Mouse (Mus musculus) T-cell, adult 2 months (primary cell): ENCODE data around the gene Cirbp.
"Not testable (repeated sequence)": the region's sequence is repeated elsewhere in the genome, so short reads cannot be mapped to it uniquely, and the experiment has no call there.

ENCODE experiments used
- DNase-seq: peaks from one replicate; pipeline ENCODE4 v3.0.0; 2022; ENCODE audit warnings: low spot score

The Cirbp gene

DNA sequence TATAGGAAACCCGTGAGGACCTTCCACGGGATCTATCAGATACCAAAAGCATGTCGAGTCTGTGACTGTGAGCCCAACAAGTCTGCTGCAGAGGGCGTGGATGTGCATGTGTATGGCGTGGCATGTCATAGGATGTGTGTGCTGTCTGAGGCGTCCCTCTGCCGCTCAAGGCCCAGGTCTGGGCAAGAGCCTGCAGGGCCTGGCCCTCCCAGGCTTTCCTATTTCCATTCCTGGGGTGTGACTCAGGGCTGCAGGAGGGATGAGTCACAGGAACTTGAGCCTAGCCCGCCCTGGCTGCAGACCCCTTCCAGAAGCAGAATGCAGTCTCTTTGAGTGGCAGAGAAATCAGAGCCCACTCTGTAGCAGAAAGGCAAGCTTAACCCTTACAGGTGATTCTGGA, 2.1 kb upstream of the Cirbp start:
- DNase-seq = no peak

DNA sequence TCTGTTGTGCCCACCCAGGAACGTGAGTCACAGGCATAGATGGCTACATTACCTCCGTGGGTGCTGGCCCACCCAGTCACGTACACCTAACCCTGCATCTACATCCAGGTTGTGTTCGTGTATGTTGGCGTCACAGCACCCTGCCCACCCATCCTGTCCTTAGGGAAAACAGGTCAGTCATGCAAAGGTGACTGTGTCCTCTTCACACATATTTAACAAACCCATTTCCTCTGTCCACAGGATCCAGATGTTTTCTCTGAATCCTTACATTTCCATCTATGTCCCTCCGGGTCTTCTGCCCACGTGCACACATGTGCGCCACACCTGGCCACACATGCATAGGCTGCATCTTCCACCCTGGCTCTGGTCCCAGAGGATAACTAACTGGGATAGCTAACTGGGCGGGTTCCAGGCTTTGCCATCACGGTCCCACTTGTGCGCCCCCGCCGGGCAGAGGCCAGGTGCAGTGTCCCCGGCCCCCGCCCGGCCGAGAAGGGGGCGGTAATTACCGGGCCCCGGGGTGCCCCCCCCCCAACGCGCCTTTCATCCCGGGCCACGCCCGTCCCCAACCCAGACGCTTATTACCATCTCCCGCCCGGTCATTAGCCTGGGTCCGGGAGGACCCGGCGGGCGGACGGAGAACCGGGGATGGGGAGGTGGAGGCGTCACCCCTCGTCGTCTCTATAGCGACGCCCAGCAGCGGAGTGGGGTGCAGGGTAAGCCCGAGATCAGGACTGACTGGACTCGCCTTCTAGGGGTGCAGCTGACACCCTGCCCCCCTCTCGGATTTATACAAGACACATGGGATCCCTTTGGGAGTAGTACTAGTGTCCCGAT, 1.4 kb upstream of the Cirbp start:
- no peak for DNase-seq

DNA sequence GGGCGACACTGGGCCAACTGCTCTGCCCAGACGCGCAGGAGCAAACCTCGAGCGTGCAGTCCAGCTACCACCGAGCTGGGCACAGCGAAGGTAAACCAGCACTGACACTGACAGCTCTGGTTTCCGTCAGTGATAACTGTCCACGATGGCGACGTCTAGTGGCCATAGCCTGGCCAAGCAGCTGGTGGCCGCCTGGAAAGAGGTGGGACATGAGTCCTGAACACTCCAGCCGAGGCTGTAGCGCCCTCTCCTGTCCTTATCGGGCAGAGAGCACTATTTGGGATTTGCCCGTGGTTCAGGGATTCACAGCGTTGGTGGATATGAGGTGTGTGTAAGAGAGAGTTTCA, 814 bp upstream of the Cirbp start:
- peak; percentile 89 for DNase-seq

DNA sequence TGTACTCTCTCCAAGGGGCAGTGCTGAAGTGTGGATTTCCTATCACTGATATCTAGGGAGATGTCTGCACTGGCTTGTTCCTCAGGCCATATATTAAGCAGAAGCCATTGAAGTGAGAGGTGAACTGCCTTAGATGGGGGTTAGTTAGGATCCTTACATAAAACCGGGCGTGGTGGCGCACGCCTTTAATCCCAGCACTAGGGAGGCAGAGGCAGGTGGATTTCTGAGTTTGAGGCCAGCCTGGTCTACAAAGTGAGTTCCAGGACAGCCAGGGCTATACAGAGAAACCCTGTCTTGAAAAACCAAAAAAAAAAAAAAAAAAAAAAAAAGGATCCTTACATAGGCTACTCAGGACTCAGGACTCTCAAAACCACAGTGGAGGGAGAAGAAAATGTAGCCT, 351 bp downstream of the Cirbp start:
- not testable (repeated sequence) for DNase-seq

DNA sequence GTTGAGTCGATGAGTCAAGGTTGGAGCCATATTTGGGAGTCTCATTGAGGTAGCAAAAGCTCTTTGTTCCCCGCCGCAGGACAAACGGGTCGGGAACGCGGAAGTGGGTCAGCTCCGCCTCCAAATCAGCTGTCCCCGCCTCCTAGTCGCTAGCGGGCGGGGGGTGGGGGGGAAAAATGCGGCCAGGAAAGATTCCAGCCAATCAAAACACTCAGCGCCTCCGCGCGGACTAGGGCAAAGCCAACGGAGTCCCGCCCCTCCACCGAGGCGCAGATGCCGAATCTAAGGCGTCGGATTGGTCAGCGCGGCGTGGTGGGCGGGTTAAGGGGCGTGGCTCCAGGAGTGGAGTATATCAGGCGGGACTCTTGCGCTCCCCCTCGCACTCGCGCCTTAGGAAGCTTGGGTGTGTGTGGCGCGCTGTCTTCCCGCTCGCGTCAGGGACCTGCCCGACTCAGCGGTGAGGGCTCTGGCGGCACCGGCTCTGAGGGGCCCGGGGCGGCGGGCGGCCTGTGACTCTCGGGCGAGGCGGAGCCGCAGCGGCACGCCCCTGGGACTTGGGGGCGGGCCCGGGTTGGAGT, 1.8 kb downstream of the Cirbp start:
- DNase-seq = peak; percentile 98

DNA sequence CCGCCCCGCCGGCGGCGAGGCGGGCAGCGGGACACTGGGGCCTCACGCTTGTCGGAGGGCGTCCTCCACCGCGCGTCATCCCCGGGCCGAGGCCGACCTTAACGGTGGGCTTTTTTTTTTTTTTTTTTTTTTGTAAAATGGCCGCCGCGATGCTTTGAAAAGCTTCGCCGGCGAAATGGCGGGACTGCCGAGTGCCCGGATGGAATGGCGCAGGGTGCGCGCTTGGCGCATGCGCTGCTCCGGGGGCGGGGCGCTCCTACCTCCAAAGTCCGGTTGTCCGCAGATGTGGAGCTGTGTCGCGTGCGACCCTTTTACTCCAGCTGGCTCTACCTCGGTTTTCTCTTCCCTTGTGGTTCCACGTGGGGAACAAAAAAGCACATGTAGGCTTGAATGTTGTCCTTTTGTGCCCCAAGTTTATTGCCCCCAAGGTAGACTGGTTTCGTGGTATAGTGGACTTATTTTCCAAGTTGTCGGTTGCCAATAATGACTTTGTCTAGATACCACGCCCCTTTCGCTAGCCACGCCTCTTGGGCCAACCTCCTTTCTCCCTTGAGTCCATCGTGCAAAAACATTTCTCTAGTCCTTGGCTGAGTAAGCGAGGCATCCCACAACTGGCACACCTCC, 2.4 kb downstream of the Cirbp start:
- DNase-seq = peak; percentile 81

DNA sequence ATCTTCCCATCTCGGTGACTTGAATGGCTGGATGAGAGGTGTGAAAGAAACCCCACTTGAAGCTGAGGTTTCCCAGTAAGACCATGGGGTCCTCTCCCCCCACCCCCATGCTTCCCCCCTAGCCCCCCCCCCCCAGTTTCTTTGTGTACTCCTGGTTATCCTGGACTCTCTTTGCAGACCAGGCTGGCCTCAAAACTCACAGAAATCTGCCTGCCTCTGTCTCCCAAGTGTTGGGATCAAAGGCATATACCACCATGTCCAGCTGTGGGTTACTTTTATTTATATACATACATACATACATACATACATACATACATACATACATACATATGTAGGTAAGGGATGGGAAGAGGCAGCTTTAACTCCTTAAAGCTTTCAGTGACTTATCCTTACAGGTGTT, 3.3 kb downstream of the Cirbp start:
- no peak for DNase-seq

DNA sequence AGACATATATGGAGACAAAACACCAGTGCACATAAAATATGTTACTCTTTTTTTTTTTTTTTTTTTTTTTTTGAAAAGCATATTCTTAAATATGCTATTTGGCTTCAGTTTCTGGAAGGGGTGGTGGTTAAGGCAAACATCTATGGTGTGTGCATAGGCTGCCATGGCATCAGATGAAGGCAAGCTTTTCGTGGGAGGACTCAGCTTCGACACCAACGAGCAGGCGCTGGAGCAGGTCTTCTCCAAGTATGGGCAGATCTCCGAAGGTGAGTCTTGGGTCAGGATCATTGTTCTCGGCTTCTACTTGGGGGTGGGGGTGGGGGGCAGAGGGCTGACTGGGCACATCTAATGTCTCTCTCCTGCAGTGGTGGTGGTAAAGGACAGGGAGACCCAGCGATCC, 3.9 kb downstream of the Cirbp start:
- DNase-seq = no peak

DNA sequence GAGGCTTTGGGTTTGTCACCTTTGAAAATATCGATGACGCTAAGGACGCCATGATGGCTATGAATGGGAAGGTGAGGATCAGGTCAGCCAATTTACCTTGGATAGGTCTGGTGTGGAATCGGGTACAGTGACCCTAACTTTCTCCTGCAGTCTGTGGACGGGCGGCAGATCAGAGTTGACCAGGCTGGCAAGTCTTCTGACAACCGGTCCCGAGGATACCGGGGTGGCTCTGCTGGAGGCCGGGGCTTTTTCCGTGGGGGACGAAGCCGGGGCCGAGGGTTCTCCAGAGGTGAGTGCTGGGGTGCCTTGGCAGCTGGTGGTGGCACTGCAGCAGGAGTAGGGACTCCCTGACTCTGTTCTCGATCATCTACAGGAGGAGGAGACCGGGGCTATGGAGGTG, 4.3 kb downstream of the Cirbp start:
- no peak for DNase-seq

DNA sequence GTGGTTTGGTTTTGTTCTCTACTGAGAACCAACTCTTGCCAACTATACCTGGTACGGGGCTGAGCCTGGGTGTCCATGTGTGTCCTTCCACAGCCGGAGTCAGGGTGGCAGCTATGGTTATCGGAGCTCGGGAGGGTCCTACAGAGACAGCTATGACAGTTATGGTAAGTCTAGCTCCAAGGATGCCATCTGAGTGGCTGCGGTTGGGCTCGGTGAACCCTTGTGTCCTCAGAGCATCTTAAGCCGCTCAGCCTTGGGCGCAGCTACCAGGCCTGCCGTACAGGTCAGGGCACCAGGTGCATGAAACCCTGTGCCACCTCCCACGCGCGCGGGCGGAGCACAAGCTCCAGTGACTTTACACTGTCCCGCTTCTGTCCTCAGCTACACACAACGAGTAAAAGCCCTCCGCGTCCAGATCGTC, 4.8 kb downstream of the Cirbp start:
- DNase-seq = no peak

DNA sequence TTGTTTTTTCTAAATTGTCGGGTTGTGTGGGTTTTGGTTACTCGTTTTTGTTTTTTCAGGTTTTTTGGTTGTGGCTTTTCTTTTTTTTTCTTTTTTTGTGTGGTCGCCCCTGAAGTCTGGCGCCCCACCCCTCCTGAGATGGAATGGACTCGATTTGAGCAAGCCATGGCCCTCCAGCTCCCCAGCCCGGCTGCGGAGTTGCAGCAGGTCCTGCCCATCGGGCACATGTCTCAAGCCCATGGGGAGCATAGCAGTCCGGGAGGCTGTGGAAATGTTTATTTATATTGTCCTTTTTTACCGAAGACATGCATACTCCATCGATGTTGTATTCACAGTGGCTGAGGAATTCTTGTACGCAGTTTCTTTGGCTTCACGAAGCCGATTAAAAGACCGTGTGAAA, 5.5 kb downstream of the Cirbp start:
- no peak for DNase-seq

DNA sequence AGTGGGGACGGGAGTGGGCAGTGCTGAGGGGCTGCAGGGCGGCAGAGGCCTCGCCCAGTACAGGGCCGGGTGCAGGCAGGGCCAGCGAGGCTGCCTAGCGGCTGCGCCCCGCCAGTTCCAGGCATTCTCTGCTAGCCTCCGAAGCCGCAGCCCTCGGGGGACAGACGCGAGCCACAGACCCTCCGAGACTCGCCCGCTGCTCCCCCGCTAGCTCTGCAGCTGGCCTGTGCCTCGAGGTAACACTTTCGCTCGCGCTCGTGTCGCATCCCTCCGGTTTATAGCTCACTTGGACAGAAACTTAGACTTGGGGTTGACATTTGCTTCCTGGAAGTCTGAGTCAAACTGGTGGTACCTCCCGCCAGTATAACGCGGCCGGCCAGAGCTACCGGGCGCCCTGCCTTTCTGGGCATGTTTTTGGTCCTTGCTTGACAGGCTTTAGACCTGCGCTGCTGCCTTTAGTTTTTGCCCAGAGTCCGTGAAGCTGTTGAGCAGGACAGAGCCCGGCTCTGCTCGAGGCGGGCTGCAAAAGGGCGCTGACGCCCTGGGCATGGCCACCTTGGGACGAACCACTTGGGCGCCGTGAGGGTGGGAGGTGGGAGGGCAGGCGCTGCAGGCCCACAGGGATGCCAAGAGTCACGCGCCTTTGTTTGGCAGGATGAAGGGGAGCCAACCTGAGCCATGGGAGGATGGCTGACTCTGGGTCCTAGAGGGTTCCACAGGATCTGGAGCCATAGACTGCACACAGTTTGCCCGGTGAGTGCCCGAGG, 6.2 kb downstream of the Cirbp start:
- no peak for DNase-seq

DNA sequence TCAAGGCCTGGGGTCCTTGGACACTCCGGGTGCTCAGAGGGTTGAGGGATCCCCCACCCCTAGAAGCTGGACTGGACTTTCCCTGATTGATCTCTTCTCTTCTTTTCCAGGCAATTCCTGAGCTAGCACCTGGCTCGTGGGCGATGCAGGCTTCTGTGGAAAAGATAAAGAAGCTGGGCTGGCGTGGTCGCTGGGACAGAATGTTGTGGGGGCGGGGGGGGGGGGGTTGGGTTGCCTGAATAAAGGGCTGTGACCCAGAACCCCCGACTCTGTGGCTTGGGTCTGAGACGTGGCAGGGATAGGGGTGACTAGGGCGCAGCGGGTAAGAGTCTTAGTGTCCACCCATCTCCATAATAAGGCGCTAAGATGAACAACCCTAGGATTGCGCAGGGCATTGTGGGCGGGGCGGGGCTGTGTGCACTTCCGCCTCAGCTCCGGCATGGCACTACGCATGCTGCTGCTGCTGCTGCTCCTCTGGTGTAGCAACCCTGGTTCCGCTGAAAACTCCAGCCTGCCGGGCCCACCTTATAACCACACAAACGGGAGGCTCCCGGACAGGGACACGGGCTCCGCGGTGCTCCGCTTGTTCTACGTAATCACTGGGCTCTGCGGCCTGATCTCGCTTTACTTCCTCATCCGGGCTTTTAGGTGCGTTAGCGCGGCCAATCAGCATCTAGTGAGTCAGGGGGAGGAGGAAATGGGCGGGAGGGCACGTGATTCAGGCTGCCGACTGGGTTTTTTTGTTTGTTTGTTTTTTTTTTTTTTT, 6.9 kb downstream of the Cirbp start, which contains the start of gene 1600002K03Rik:
1600002K03Rik (plus strand) TSS at position 418 of the 766 bp plus-strand sequence.
- peak; percentile 92 for DNase-seq

DNA sequence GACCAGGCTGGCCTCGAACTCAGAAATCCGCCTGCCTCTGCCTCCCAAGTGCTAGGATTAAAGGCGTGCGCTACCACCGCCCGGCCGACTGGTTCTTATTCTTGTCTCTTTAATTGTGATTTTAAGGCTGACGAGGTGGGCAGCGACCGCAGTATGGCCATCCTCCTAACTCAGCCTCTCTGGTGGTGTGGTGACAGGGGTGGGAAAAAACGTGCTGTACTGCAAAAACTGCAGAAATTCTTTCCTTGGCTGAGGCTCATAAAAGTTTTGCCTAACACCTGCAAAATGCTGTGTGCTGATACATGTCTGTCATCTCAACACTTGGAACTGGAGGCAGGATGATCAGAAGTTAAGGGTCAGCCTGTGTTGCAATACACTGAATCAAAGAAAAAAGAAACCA, 7.6 kb downstream of the Cirbp start:
- no peak for DNase-seq

DNA sequence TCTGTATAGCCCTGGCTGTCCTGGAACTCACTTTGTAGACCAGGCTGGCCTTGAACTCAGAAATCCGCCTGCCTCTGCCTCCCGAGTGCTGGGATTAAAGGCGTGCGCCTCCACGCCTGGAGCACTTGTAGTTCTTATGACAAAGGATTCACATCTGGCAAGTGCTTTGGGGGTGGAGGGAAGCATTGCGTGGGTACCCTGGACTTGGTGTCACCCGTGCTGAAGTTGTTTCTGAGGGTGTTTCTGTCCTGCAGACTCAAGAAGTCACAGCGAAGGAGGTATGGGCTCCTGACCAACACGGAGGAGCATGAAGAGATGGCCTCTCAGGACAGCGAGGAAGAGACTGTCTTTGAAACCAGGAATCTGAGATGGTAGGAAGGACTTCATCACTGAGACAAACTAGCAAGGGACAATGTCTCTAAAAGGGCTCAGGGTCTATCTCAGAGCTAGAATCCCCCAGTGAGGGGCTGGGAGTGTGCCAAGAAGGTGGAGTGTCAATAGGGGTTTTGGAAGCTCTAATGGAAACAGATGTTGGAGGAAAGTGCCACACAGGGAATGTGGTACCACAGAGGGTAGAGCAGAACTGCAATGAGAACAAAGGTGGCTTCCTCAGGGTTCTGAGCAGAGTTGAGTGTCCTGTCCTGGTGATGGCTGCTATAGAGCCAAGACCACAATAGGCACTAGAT, 8.3 kb downstream of the Cirbp start:
- DNase-seq = no peak

DNA sequence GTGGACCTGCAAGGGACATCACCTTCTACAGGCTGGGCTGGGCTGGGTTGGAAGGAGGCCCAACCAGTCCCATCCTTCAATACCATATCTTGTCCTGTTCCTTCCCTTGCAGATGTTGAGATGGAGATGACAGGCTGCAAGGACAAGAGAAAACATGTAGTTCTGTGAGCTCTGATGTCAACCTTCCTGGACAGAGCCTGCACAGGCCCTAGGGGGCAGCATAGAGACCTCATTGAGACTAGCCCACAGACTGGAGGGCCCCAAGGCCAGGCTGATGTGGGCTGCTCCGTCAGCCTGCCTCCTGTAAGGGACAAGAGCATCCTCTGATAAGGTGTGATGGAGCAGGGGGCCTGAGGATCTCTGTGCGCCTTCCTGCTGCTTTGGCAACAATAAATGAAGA, 8.9 kb downstream of the Cirbp start:
- no peak for DNase-seq

DNA sequence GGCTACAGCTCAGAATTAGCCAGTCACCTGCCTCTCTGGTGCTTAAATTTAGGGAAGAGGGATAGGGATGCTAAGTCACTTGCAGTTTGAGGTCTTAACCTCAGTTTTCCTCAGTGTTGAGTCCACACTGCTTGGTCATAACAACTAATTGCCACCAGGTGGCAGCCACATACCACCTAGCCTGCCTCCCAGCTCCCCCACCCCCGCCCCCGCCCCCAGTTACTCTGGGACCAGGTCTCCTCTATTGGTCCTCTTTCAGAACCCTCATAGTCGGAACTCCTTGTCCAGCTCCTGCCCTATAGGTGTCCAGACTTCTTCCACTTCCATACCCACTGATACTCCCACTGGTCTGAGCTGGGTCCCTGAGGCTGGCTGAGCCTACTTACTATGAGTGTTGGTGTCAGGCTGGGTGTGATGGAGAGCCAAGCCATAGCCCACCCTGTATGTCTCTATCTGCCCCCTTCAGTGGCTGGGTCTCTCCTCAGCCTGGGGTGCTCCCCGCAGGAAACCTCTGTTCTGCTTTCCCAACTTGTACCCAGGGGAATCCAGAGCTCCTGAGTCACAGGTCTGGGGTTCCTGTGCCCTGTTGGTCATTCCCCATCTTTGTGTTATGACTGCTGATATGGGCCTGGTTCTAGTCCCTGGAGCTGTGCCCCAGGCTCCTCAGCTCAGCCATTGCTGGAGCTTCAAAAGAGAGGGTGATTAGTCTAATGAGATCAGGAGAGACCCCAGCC, 9.9 kb downstream of the Cirbp start:
- no peak for DNase-seq

DNA sequence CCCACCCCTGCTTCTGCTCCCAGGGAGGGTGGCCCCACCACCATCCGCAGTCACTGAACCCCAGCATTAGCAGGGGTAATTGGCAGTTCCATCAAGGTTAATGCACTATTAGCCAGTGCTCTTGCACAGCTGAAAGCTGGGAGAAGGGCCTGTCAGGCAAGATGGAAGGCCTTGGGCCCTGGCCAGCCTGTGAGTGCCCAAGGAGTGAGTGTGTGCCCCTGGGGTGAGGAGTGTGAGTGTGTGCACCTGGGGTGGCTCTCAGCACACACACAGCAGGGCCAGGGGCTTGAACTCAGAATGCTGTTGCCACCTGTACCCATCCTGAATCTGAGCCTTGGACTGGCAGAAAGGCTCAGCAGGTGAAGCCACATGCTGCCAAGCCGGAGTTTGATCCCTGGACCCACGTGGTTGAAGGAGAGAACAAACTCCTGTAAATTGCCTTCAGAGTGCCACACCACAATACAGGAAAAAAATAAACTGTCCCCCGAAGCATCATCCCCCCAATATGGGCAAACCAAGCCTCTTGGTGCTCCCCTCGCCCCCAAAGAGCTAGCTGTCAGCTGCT, 10.6 kb downstream of the Cirbp start:
- DNase-seq = no peak

DNA sequence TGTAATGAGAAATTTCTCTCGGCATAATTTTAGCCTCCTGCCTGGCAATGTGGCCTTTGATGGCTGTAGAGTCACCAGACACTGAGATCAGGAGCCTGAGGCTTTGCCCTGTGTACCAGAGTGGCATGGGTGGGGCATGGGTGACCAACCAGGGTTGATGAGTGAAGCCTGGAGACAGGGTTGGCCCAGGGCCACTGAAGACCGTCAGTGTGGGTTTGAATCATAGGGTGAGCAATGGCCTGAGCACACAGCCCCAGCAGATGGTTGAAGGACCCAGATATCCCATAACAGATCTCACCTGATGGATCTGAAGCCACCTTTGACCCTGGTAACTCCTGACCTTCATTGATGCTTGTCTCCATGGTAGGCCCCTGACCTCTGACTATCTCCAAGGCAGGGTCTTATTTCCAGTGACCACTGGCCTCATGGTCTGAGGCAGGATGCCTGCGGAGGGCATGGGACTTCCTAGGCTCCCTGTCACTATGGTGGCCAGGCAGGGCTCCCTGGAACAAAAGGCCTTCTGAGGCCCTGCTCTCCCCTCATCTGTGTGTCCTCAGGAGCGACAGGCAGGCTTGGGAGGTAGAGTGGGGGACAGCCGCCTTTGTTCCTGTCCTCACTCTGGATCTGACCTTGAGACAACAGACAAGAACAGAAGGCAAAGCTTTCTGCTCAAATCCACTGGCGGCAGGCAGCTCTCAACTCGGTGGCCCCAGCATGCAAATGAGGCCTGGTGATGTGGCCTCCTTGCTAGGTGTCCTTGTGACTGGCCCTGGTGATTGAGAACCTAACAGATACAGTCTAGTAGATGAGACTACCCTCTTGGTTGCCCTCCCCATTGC, 11.9 kb downstream of the Cirbp start:
- DNase-seq = no peak
